ENCODE assay signal across 21 mouse cellular contexts in genomic region chr12:29649510-29650152, GRCm38 (mm10).
DNase-seq lines count a peak whose midpoint lies in the region; ATAC-seq and TF ChIP-seq lines count a peak whose summit lies in the region.
"Had no signal": no experiment of that assay in that cellular context is flagged by ENCODE, and none has a peak within 500 bp of the region (broad histone marks: within the 10 kb centered on the region; RNA-seq: fewer than 3 reads in every experiment).

No protein-coding gene starts in this region.

- TF ChIP-seq POLR2A in heart, adult 2 months (IDR thresholded peaks at IDR 0.05; ENCODE audit: insufficient read depth, low read depth, low read length), result no peak
- TF ChIP-seq POLR2A in brain, embryonic 14.5 days (IDR thresholded peaks at IDR 0.05; ENCODE audit: borderline replicate concordance, extremely low read depth, insufficient read depth, insufficient read length, poor library complexity, severe bottlenecking), result no peak

- no peak for TF ChIP-seq EP300 in heart, adult 2 months (IDR thresholded peaks at IDR 0.05; ENCODE audit: insufficient read depth, low read depth, low read length)

- H3K4me3 ChIP-seq in heart, adult 2 months, result no peak overlapping the region
- no peak overlapping the region for H3K4me3 ChIP-seq in hindbrain, embryonic 14.5 days (replicated peaks; ENCODE audit: low read length)
- H3K4me3 ChIP-seq in midbrain, embryonic 16.5 days (ENCODE audit: low read depth, low read length), result no peak overlapping the region
- H3K4me3 ChIP-seq: embryonic facial prominence, embryonic 10.5 days; erythroblast, embryonic 14.5 days; gastrocnemius, adult 2 months had no signal

- no peak overlapping the region for H3K27ac ChIP-seq in heart, adult 2 months
- peak overlapping the region; percentile 70 for H3K27ac ChIP-seq in hindbrain, embryonic 14.5 days
- H3K27ac ChIP-seq in midbrain, embryonic 16.5 days (ENCODE audit: low read length), result peak overlapping the region; percentile 71
- H3K27ac ChIP-seq: embryonic facial prominence, embryonic 10.5 days; gastrocnemius, adult 2 months; stomach, postnatal 0 days had no signal

- no peak overlapping the region for H3K9ac ChIP-seq in heart, adult 2 months (ENCODE audit: low read depth, low read length)
- H3K9ac ChIP-seq in hindbrain, embryonic 14.5 days, result no peak overlapping the region
- H3K9ac ChIP-seq in midbrain, embryonic 16.5 days (ENCODE audit: low read depth, low read length), result no peak overlapping the region

- no peaks in the 10 kb centered on the region for H3K9me3 ChIP-seq in hindbrain, embryonic 14.5 days (ENCODE audit: control insufficient read depth, low read length)
- no peaks in the 10 kb centered on the region for H3K9me3 ChIP-seq in midbrain, embryonic 16.5 days (replicated peaks; ENCODE audit: control insufficient read depth, low read length, poor library complexity, severe bottlenecking)
- H3K9me3 ChIP-seq: embryonic facial prominence, embryonic 10.5 days had no signal

- peak; percentile 59; the same call in 1 of the 2 replicates for ATAC-seq in hindbrain, embryonic 14.5 days (ENCODE audit: low FRiP score)
- ATAC-seq in midbrain, embryonic 16.5 days, result peak; percentile 32; the same call in 1 of the 2 replicates
- ATAC-seq: activated CD4-positive, CD25-positive, alpha-beta regulatory T cell, adult 4 months; intestine, postnatal 0 days had no signal

- H3K79me2 ChIP-seq in heart, adult 2 months (replicated peaks; ENCODE audit: control insufficient read depth, insufficient read depth, low read length), result no peaks in the 10 kb centered on the region

- 63% methylated on average over 10 of the region's 10 CpGs for WGBS in heart, adult 2 months
- WGBS in hindbrain, embryonic 14.5 days, result 44% methylated on average over 10 of the region's 10 CpGs
- 49% methylated on average over 10 of the region's 10 CpGs for WGBS in midbrain, embryonic 16.5 days

- intact Hi-C loops in heart, adult 2 months (cut with DNase I), result no loop called here

- no peak for TF ChIP-seq CTCF in heart, adult 2 months (IDR thresholded peaks at IDR 0.05)
- TF ChIP-seq CTCF in brain, embryonic 14.5 days (IDR thresholded peaks at IDR 0.05; ENCODE audit: borderline replicate concordance, extremely low read depth, insufficient read depth, insufficient read length), result no peak

- no peaks in the 10 kb centered on the region for H3K4me1 ChIP-seq in heart, adult 2 months (ENCODE audit: control insufficient read depth, insufficient read depth, low read length)
- peaks cover 22% of the 10 kb centered on the region for H3K4me1 ChIP-seq in hindbrain, embryonic 14.5 days (replicated peaks; ENCODE audit: control insufficient read depth, insufficient read depth, low read length)
- H3K4me1 ChIP-seq in midbrain, embryonic 16.5 days (ENCODE audit: control insufficient read depth, insufficient read depth, low read length), result peaks cover 18% of the 10 kb centered on the region
- H3K4me1 ChIP-seq: embryonic facial prominence, embryonic 10.5 days had no signal

- H3K36me3 ChIP-seq in heart, adult 2 months (ENCODE audit: control insufficient read depth, insufficient read depth, low read length), result no peaks in the 10 kb centered on the region
- peaks cover 19% of the 10 kb centered on the region; the same call in 1 of the 2 replicates for H3K36me3 ChIP-seq in hindbrain, embryonic 14.5 days (replicated peaks; ENCODE audit: control insufficient read depth, insufficient read depth)
- H3K36me3 ChIP-seq in midbrain, embryonic 16.5 days (ENCODE audit: control insufficient read depth, insufficient read depth, low read length), result peaks cover under 1% of the 10 kb centered on the region
- H3K36me3 ChIP-seq: embryonic facial prominence, embryonic 10.5 days had no signal

- no peak overlapping the region for H3K4me2 ChIP-seq in hindbrain, embryonic 14.5 days (replicated peaks)
- H3K4me2 ChIP-seq in midbrain, embryonic 16.5 days (ENCODE audit: low read length), result no peak overlapping the region
- H3K4me2 ChIP-seq: liver, embryonic 11.5 days had no signal

- DNase-seq in heart, adult 11 months, result peak; percentile 76
- DNase-seq in heart, adult 2 months, result no peak
- peak; percentile 72 for DNase-seq in brain, embryonic 14.5 days (ENCODE audit: low read depth)
- no peak for DNase-seq in hindbrain, embryonic 14.5 days (ENCODE audit: low spot score)
- no peak for DNase-seq in kidney, postnatal 14 days
- DNase-seq in spleen, adult 18-20 months, result no peak
- DNase-seq in gastrocnemius, postnatal 25 days, result no peak
- DNase-seq: adrenal gland, postnatal 25 days; cerebellum, postnatal 25 days; gastrocnemius, adult 2 months; kidney, postnatal 10 days; left cerebral cortex, postnatal 4 days; lung, postnatal 10 days; thymus, postnatal 25 days had no signal

- H3K27me3 ChIP-seq in heart, adult 2 months (ENCODE audit: control insufficient read depth, insufficient read depth, low read length), result no peaks in the 10 kb centered on the region
- H3K27me3 ChIP-seq in hindbrain, embryonic 14.5 days (ENCODE audit: control insufficient read depth, insufficient read depth, low read length), result no peaks in the 10 kb centered on the region
- H3K27me3 ChIP-seq in midbrain, embryonic 16.5 days (ENCODE audit: control insufficient read depth, insufficient read depth, low read depth, low read length), result no peaks in the 10 kb centered on the region

Comparison
In these comparisons a context has a peak if more than half of its experiments do, and no peak if none do; other contexts are left out.
1. DNase-seq: peak in heart, adult 11 months (single experiment) and brain, embryonic 14.5 days (single experiment); none in heart, adult 2 months (0 of 2), hindbrain, embryonic 14.5 days (single experiment), kidney, postnatal 14 days (single experiment), spleen, adult 18-20 months (0 of 2) and gastrocnemius, postnatal 25 days (single experiment).